Mouse (Mus musculus): ENCODE measurements around the gene Rab44.

GRCm38 (mm10) chr17:29181751-29182150 lies 67.8 kb downstream of the Rab44 start:
- TF ChIP-seq POLR2A (IDR thresholded peaks at IDR 0.05; ENCODE audit: low read depth, low read length), result no peak
- TF ChIP-seq CTCF (IDR thresholded peaks at IDR 0.05; ENCODE audit: extremely low read depth, insufficient read depth, insufficient read length, insufficient replicate concordance), result no peak

All from spleen, adult 2 months (tissue).